Mouse (Mus musculus): Measurements from ENCODE around the gene Qprt.
"Not testable (repeated sequence)": the region's sequence is repeated elsewhere in the genome, so short reads cannot be mapped to it uniquely, and the experiment has no call there.

GRCm38 (mm10) chr7:127087278-127088010, 34.6 kb downstream of the Qprt start, which contains the start of gene Zg16:
- TF ChIP-seq CTCF, POLR2A (IDR thresholded peaks at IDR 0.05; ENCODE audit: insufficient read depth, low read depth, low read length): not testable (repeated sequence)

Data from olfactory bulb, adult 2 months (tissue).